Mouse (Mus musculus): ENCODE results near the gene Pkn1. TPM values are rescaled to one million over a fixed set of nuclear protein-coding genes. Genes with fewer than 3 reads are reported as not detected.

Pkn1 gene
- total RNA-seq, 2 experiments from 2014 or later = 55.4 to 110 TPM

- no peak for ATAC-seq (ENCODE audit: poor library complexity, severe bottlenecking)
Measured at GRCm38 (mm10) chr8:83617111-83617510, 81.9 kb downstream of the Pkn1 start.

GRCm38 (mm10) chr8:83616625-83617024, 82.4 kb downstream of the Pkn1 start:
- no peak for ATAC-seq (ENCODE audit: poor library complexity, severe bottlenecking)

Other genes starting within 250 kb of the Pkn1 start
- 45.5 and 45.6 TPM in 2 replicates for gene Scoc, start 240.8 kb downstream of the Pkn1 start, total RNA-seq (2015)
- gene Scoc, start 240.8 kb downstream of the Pkn1 start, total RNA-seq (2017) = 18.8 TPM in 2 replicates
- gene Olfr370, start 163.4 kb downstream of the Pkn1 start, total RNA-seq (2015) = not detected in 2 replicates
- gene Olfr370, start 163.4 kb downstream of the Pkn1 start, total RNA-seq (2017) = not detected in 2 replicates
- 132 and 161 TPM in 2 replicates for gene Ndufb7, start 132.5 kb downstream of the Pkn1 start, total RNA-seq (2015)
- 205 and 227 TPM in 2 replicates for gene Ndufb7, start 132.5 kb downstream of the Pkn1 start, total RNA-seq (2017)
- gene Tecr, start 91.2 kb downstream of the Pkn1 start, total RNA-seq (2015) = 282 and 314 TPM in 2 replicates
- 248 and 255 TPM in 2 replicates for gene Tecr, start 91.2 kb downstream of the Pkn1 start, total RNA-seq (2017)
- gene Dnajb1, start 91.0 kb downstream of the Pkn1 start, total RNA-seq (2015) = 40.0 and 40.7 TPM in 2 replicates
- gene Dnajb1, start 91.0 kb downstream of the Pkn1 start, total RNA-seq (2017) = 26.4 and 34.4 TPM in 2 replicates
- 15.4 and 16.4 TPM in 2 replicates for gene Gipc1, start 46.5 kb downstream of the Pkn1 start, total RNA-seq (2015)
- gene Gipc1, start 46.5 kb downstream of the Pkn1 start, total RNA-seq (2017) = 18.9 and 25.4 TPM in 2 replicates
- 0.07 TPM in 1 of 2 replicates, not detected in the other for gene Ptger1, start 32.5 kb downstream of the Pkn1 start, total RNA-seq (2015)
- gene Ptger1, start 32.5 kb downstream of the Pkn1 start, total RNA-seq (2017) = 1.7 and 2.2 TPM in 2 replicates
- gene Ddx39, start 16.0 kb upstream of the Pkn1 start, total RNA-seq (2015) = 66.7 and 67.7 TPM in 2 replicates
- 71.2 and 77.4 TPM in 2 replicates for gene Ddx39, start 16.0 kb upstream of the Pkn1 start, total RNA-seq (2017)
- 239 and 242 TPM in 2 replicates for gene Adgre5, start 42.1 kb upstream of the Pkn1 start, total RNA-seq (2015)
- 299 and 326 TPM in 2 replicates for gene Adgre5, start 42.1 kb upstream of the Pkn1 start, total RNA-seq (2017)
- gene Adgrl1, start 200.9 kb upstream of the Pkn1 start, total RNA-seq (2015) = 2.4 and 3.6 TPM in 2 replicates
- gene Adgrl1, start 200.9 kb upstream of the Pkn1 start, total RNA-seq (2017) = 1.7 TPM in 2 replicates